Mouse (Mus musculus) lung, postnatal 14 days (tissue): ENCODE measurements around the gene Cntfr.
"Not testable (repeated sequence)": the region's sequence is repeated elsewhere in the genome, so short reads cannot be mapped to it uniquely, and the experiment has no call there.

Source experiments
- DNase-seq: peaks from one replicate; pipeline ENCODE4 v3.0.0; 2021

Gene Cntfr

GRCm38 (mm10) chr4:41708192-41708745, 11.4 kb upstream of the Cntfr start:
- peak; percentile 54 for DNase-seq

- peak; percentile 70 for DNase-seq
Observed at GRCm38 (mm10) chr4:41707011-41707535, 10.2 kb upstream of the Cntfr start.

GRCm38 (mm10) chr4:41705922-41706754, 9.2 kb upstream of the Cntfr start:
- no peak for DNase-seq

- DNase-seq = no peak
Observed at GRCm38 (mm10) chr4:41704651-41705050, 7.8 kb upstream of the Cntfr start.

GRCm38 (mm10) chr4:41702226-41702625, 5.3 kb upstream of the Cntfr start:
- not testable (repeated sequence) for DNase-seq

- DNase-seq = not testable (repeated sequence)
Observed at GRCm38 (mm10) chr4:41700224-41700623, 3.3 kb upstream of the Cntfr start.

GRCm38 (mm10) chr4:41699783-41700182, 2.9 kb upstream of the Cntfr start, which contains the start of gene Il11ra1:
Gene Il11ra1 (plus strand): TSS chr4:41699989.
- DNase-seq = not testable (repeated sequence)

GRCm38 (mm10) chr4:41698421-41699016, 1.6 kb upstream of the Cntfr start:
- DNase-seq = peak; percentile 54

- not testable (repeated sequence) for DNase-seq
Observed at GRCm38 (mm10) chr4:41696452-41696851, 437 bp downstream of the Cntfr start.

- DNase-seq = not testable (repeated sequence)
Observed at GRCm38 (mm10) chr4:41695800-41696199, 1.1 kb downstream of the Cntfr start.

GRCm38 (mm10) chr4:41693511-41693910, 3.4 kb downstream of the Cntfr start:
- DNase-seq = not testable (repeated sequence)

GRCm38 (mm10) chr4:41690014-41690413, 6.9 kb downstream of the Cntfr start:
- not testable (repeated sequence) for DNase-seq

- not testable (repeated sequence) for DNase-seq
Observed at GRCm38 (mm10) chr4:41688562-41688961, 8.3 kb downstream of the Cntfr start.

GRCm38 (mm10) chr4:41685882-41686492, 10.9 kb downstream of the Cntfr start:
- not testable (repeated sequence) for DNase-seq

GRCm38 (mm10) chr4:41684931-41685453, 11.9 kb downstream of the Cntfr start:
- DNase-seq = not testable (repeated sequence)

- not testable (repeated sequence) for DNase-seq
Observed at GRCm38 (mm10) chr4:41684131-41684930, 12.6 kb downstream of the Cntfr start.

GRCm38 (mm10) chr4:41683303-41683702, 13.6 kb downstream of the Cntfr start:
- not testable (repeated sequence) for DNase-seq

- no peak for DNase-seq
Observed at GRCm38 (mm10) chr4:41682789-41683188, 14.1 kb downstream of the Cntfr start.

GRCm38 (mm10) chr4:41681947-41682346, 14.9 kb downstream of the Cntfr start:
- no peak for DNase-seq

- DNase-seq = no peak
Observed at GRCm38 (mm10) chr4:41681176-41681575, 15.7 kb downstream of the Cntfr start.

- DNase-seq = no peak
Observed at GRCm38 (mm10) chr4:41679291-41679690, 17.6 kb downstream of the Cntfr start.

GRCm38 (mm10) chr4:41678863-41679262, 18.0 kb downstream of the Cntfr start:
- DNase-seq = no peak
